ENCODE assay signal across 18 mouse cellular contexts in the genomic region with DNA sequence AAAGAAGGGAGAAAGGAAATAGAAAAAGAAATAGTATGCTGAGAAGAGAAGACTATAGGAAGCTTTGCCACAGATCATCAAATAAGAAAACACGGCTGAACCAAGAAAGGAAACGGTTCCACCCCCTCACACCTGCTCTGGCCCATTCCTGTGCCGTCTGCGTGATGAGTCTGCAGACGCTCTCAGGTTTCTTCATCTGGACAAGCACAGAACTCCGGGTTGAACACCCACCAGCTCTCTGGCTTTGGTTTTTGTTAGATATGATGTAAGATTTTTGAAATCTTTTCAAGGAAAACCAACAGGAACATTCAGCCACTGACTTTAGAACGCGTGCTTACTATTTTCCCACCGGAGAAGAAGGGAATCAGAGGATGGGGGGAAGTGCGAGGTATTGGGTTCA.
A peak's percentile ranks its signal among the peaks of the same experiment; 100 is the strongest.
DNase-seq lines count a peak whose midpoint lies in the region; ATAC-seq lines count a peak whose summit lies in the region.
"Had no signal": no experiment of that assay in that cellular context is flagged by ENCODE, and none has a peak within 500 bp of the region (broad histone marks: within the 10 kb centered on the region; RNA-seq: fewer than 3 reads in every experiment).

No protein-coding gene starts in this region.

- intact Hi-C loops in left cerebral cortex, postnatal 25 days (cut with DNase I): loop anchor here (5.0 to 10.0 kb wide), 3 partner anchors 400 to 1232 kb away; no protein-coding TSS in a partner anchor

- 72% methylated on average over 10 of the region's 10 CpGs for WGBS in forebrain, embryonic 15.5 days
- 76% methylated on average over 10 of the region's 10 CpGs for WGBS in forebrain, embryonic 14.5 days
- WGBS in neural tube, embryonic 13.5 days: 66% methylated on average over 10 of the region's 10 CpGs
- WGBS in liver, embryonic 11.5 days: 69% methylated on average over 10 of the region's 10 CpGs

- peak overlapping the region; percentile 25 for H3K27ac ChIP-seq in forebrain, embryonic 15.5 days (replicated peaks)
- no peak overlapping the region for H3K27ac ChIP-seq in forebrain, embryonic 14.5 days (ENCODE audit: low read depth, low read length)
- H3K27ac ChIP-seq in neural tube, embryonic 13.5 days (replicated peaks): 0 out of 2 replicates have a peak overlapping the region, but pooled peaks have one; percentile 18
- no peak overlapping the region for H3K27ac ChIP-seq in liver, embryonic 11.5 days (ENCODE audit: low read depth, low read length)
- H3K27ac ChIP-seq: embryonic facial prominence, embryonic 13.5 days; forebrain, embryonic 12.5 days; liver, embryonic 13.5 days had no signal

- no peak overlapping the region for H3K4me3 ChIP-seq in forebrain, embryonic 15.5 days
- H3K4me3 ChIP-seq in forebrain, embryonic 14.5 days (ENCODE audit: low read depth, low read length): no peak overlapping the region
- no peak overlapping the region for H3K4me3 ChIP-seq in neural tube, embryonic 13.5 days
- no peak overlapping the region for H3K4me3 ChIP-seq in liver, embryonic 11.5 days (ENCODE audit: low read depth, low read length)
- H3K4me3 ChIP-seq: embryonic facial prominence, embryonic 13.5 days; forebrain, embryonic 12.5 days; heart, embryonic 12.5 days; liver, embryonic 13.5 days had no signal

- no peaks in the 10 kb centered on the region for H3K36me3 ChIP-seq in forebrain, embryonic 15.5 days
- no peaks in the 10 kb centered on the region for H3K36me3 ChIP-seq in forebrain, embryonic 14.5 days (ENCODE audit: control insufficient read depth, insufficient read depth, low read length)
- no peaks in the 10 kb centered on the region for H3K36me3 ChIP-seq in neural tube, embryonic 13.5 days
- no peaks in the 10 kb centered on the region for H3K36me3 ChIP-seq in liver, embryonic 11.5 days (ENCODE audit: control insufficient read depth, insufficient read depth, low read length)
- H3K36me3 ChIP-seq: embryonic facial prominence, embryonic 13.5 days; forebrain, embryonic 12.5 days; heart, embryonic 12.5 days; liver, embryonic 13.5 days had no signal

- no peak for DNase-seq in forebrain, embryonic 14.5 days (ENCODE audit: low spot score)
- no peak for DNase-seq in neural tube, embryonic 10.5 days (ENCODE audit: extremely low spot score, low spot score)
- DNase-seq in left cerebral cortex, postnatal 25 days (ENCODE audit: low spot score in 2 of 2): peak; percentile 51 to 94
- no peak for DNase-seq in gastrocnemius, postnatal 10 days
- no peak for DNase-seq in liver, embryonic 11.5 days (ENCODE audit: low spot score)
- DNase-seq in adrenal gland, postnatal 25 days: no peak
- DNase-seq: gastrocnemius, postnatal 25 days; kidney, postnatal 4 days; liver, embryonic 13.5 days; thymus, postnatal 25 days had no signal

- no peaks in the 10 kb centered on the region for H3K27me3 ChIP-seq in forebrain, embryonic 15.5 days
- H3K27me3 ChIP-seq in forebrain, embryonic 14.5 days (replicated peaks; ENCODE audit: control insufficient read depth, insufficient read depth, low read length): no peaks in the 10 kb centered on the region
- H3K27me3 ChIP-seq in neural tube, embryonic 13.5 days: no peaks in the 10 kb centered on the region
- no peaks in the 10 kb centered on the region for H3K27me3 ChIP-seq in liver, embryonic 11.5 days (replicated peaks; ENCODE audit: control insufficient read depth, insufficient read depth, low read length)
- H3K27me3 ChIP-seq: embryonic facial prominence, embryonic 13.5 days; forebrain, embryonic 12.5 days; heart, embryonic 12.5 days; liver, embryonic 13.5 days had no signal

- no peak for ATAC-seq in forebrain, embryonic 15.5 days (replicated peaks)
- no peak for ATAC-seq in forebrain, embryonic 14.5 days
- ATAC-seq in neural tube, embryonic 13.5 days (ENCODE audit: low read depth): no peak
- no peak for ATAC-seq in liver, embryonic 11.5 days (replicated peaks; ENCODE audit: low FRiP score)
- ATAC-seq: intestine, postnatal 0 days; Patski had no signal

- peaks cover 11% of the 10 kb centered on the region for H3K4me1 ChIP-seq in forebrain, embryonic 15.5 days
- H3K4me1 ChIP-seq in forebrain, embryonic 14.5 days (ENCODE audit: control insufficient read depth, insufficient read depth, low read length): peaks cover 9% of the 10 kb centered on the region; the same call in 1 of the 2 replicates
- H3K4me1 ChIP-seq in neural tube, embryonic 13.5 days (replicated peaks): peaks cover 20% of the 10 kb centered on the region
- H3K4me1 ChIP-seq in liver, embryonic 11.5 days (replicated peaks; ENCODE audit: control insufficient read depth, insufficient read depth, low read length): no peaks in the 10 kb centered on the region
- H3K4me1 ChIP-seq: liver, embryonic 13.5 days had no signal

- no peaks in the 10 kb centered on the region for H3K9me3 ChIP-seq in forebrain, embryonic 15.5 days
- H3K9me3 ChIP-seq in forebrain, embryonic 14.5 days (replicated peaks; ENCODE audit: control insufficient read depth, low read length): no peaks in the 10 kb centered on the region
- H3K9me3 ChIP-seq in neural tube, embryonic 13.5 days: no peaks in the 10 kb centered on the region
- no peaks in the 10 kb centered on the region for H3K9me3 ChIP-seq in liver, embryonic 11.5 days (ENCODE audit: control insufficient read depth, low read length)
- H3K9me3 ChIP-seq: embryonic facial prominence, embryonic 13.5 days; forebrain, embryonic 12.5 days; heart, embryonic 12.5 days; liver, embryonic 13.5 days had no signal

- H3K9ac ChIP-seq in forebrain, embryonic 15.5 days (replicated peaks): no peak overlapping the region
- no peak overlapping the region for H3K9ac ChIP-seq in forebrain, embryonic 14.5 days (ENCODE audit: low read length)
- no peak overlapping the region for H3K9ac ChIP-seq in neural tube, embryonic 13.5 days
- H3K9ac ChIP-seq in liver, embryonic 11.5 days (ENCODE audit: low read depth, low read length): no peak overlapping the region
- H3K9ac ChIP-seq: embryonic facial prominence, embryonic 13.5 days; forebrain, embryonic 12.5 days; heart, embryonic 12.5 days; liver, embryonic 13.5 days had no signal

- H3K4me2 ChIP-seq in forebrain, embryonic 15.5 days (replicated peaks): no peak overlapping the region
- no peak overlapping the region for H3K4me2 ChIP-seq in forebrain, embryonic 14.5 days (ENCODE audit: low read length)
- H3K4me2 ChIP-seq in neural tube, embryonic 13.5 days: peak overlapping the region; percentile 36; the same call in 1 of the 2 replicates
- no peak overlapping the region for H3K4me2 ChIP-seq in liver, embryonic 11.5 days
- H3K4me2 ChIP-seq: embryonic facial prominence, embryonic 13.5 days; liver, embryonic 13.5 days; midbrain, embryonic 11.5 days had no signal

Comparison
In these comparisons a context has a peak if more than half of its experiments do, and no peak if none do; other contexts are left out.
1. H3K27ac ChIP-seq: peak in forebrain, embryonic 15.5 days (single experiment) and neural tube, embryonic 13.5 days (single experiment); none in forebrain, embryonic 14.5 days (single experiment) and liver, embryonic 11.5 days (single experiment).
2. DNase-seq: peak in left cerebral cortex, postnatal 25 days (2 of 2); none in forebrain, embryonic 14.5 days (single experiment), neural tube, embryonic 10.5 days (single experiment), gastrocnemius, postnatal 10 days (single experiment), liver, embryonic 11.5 days (single experiment) and adrenal gland, postnatal 25 days (single experiment).